Mouse (Mus musculus): ENCODE data around the gene Adh1. TPM values are rescaled to one million over a fixed set of nuclear protein-coding genes. Genes with fewer than 3 reads are reported as not detected.

Gene Adh1
- total and polyA plus RNA-seq, 2 experiments from 2014 or later: 3.2 to 4.2 TPM

DNA sequence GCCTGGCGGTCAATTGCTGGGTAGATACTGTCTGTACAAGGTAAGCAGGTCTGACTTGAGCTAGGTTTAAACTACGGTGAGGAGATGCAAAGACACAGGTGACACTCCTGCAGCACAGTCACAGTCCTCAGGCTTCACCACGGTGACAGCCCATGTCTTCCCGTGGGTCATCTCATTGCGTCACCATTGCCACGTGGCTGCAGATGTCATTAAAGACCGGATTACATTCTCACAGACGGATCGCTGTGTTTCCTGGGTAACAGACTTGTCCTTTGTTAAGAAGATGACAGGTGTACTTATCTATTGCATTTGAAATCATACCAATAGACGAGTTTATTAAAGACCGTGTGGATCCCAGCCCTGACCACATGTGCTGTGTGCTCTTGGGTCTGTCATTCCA is 39.7 kb upstream of the Adh1 start:
- TF ChIP-seq CTCF (IDR thresholded peaks at IDR 0.05): no peak
- no peak overlapping the region for H3K9ac ChIP-seq (replicated peaks; ENCODE audit: low read length, poor library complexity, severe bottlenecking)
- no peak overlapping the region for H3K4me2 ChIP-seq (ENCODE audit: low read depth, low read length, poor library complexity, severe bottlenecking)
- ATAC-seq (ENCODE audit: low FRiP score) (peak; percentile 38; the same call in 1 of the 2 replicates), DNase-seq (ENCODE audit: low spot score) (no peak)
- H3K9me3 ChIP-seq (ENCODE audit: low read length): no peaks in the 10 kb centered on the region
- H3K36me3 ChIP-seq (ENCODE audit: insufficient read depth, low read length): no peaks in the 10 kb centered on the region
- no peak overlapping the region for H3K4me3 ChIP-seq (ENCODE audit: low read depth, low read length)
- no peak overlapping the region for H3K27ac ChIP-seq (ENCODE audit: low read depth, low read length)
- H3K27me3 ChIP-seq (ENCODE audit: insufficient read depth, low read length): no peaks in the 10 kb centered on the region
- WGBS: 53% methylated on average over 11 of the region's 11 CpGs
- no peaks in the 10 kb centered on the region for H3K4me1 ChIP-seq (ENCODE audit: insufficient read depth, low read length)

DNA sequence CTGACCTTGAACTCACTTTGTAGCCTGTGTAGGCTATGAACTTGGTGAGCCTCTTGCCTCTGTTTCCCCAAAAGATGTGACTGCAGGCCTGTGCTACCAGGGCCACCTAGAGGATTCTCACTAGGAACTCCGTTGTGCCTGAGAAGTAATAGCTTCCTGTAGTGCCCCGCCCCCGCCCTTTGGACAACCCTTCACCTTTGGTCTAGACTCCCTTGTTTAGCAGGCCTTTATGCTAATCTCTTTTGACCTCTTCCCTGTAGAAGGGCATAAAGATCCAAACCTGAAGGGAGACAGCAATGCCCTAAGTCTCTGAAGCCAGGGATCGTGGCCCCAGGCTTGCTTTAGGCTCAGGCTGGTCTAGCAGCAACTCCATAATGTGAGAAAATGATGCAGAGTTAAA is 38.3 kb upstream of the Adh1 start:
- Histone ChIP-seq H3K9me3 (ENCODE audit: low read length) (no peaks in the 10 kb centered on the region), H3K9ac (replicated peaks; ENCODE audit: low read length, poor library complexity, severe bottlenecking) (no peak overlapping the region), H3K4me1 (ENCODE audit: insufficient read depth, low read length) (no peaks in the 10 kb centered on the region), H3K27me3 (ENCODE audit: insufficient read depth, low read length) (no peaks in the 10 kb centered on the region), H3K4me3 (ENCODE audit: low read depth, low read length) (no peak overlapping the region), H3K4me2 (ENCODE audit: low read depth, low read length, poor library complexity, severe bottlenecking) (no peak overlapping the region), H3K36me3 (ENCODE audit: insufficient read depth, low read length) (no peaks in the 10 kb centered on the region), H3K27ac (ENCODE audit: low read depth, low read length) (no peak overlapping the region)
- ATAC-seq (ENCODE audit: low FRiP score) (no peak), DNase-seq (ENCODE audit: low spot score) (no peak)
- 72% methylated on average over 4 of the region's 4 CpGs for WGBS
- TF ChIP-seq CTCF (IDR thresholded peaks at IDR 0.05): no peak

DNA sequence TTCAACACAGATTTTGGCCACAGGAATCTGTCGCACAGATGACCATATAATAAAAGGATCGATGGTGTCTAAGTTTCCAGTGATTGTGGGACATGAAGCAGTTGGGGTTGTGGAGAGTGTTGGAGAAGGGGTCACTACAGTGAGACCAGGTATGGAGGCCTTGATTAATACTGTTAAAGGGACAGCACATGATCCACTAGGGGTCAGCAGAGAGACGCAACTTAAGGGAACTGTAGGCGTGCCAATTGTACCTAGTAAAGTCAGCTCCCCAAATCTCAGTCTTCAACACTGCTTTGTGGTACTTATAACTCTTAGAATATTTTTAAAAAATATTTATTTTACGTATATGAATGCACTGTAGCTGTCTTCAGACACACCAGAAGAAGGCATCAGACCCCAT is 37.8 kb upstream of the Adh1 start:
- no peak overlapping the region for H3K9ac ChIP-seq (replicated peaks; ENCODE audit: low read length, poor library complexity, severe bottlenecking)
- H3K27me3 ChIP-seq (ENCODE audit: insufficient read depth, low read length): no peaks in the 10 kb centered on the region
- H3K4me3 ChIP-seq (ENCODE audit: low read depth, low read length): no peak overlapping the region
- H3K4me2 ChIP-seq (ENCODE audit: low read depth, low read length, poor library complexity, severe bottlenecking): no peak overlapping the region
- DNase-seq (ENCODE audit: low spot score): peak; percentile 71
- no peaks in the 10 kb centered on the region for H3K9me3 ChIP-seq (ENCODE audit: low read length)
- no peaks in the 10 kb centered on the region for H3K4me1 ChIP-seq (ENCODE audit: insufficient read depth, low read length)
- ATAC-seq (ENCODE audit: low FRiP score): no peak
- peak; percentile 64 for TF ChIP-seq CTCF (IDR thresholded peaks at IDR 0.05)
- H3K27ac ChIP-seq (ENCODE audit: low read depth, low read length): no peak overlapping the region
- WGBS: 60% methylated on average over 5 of the region's 5 CpGs
- H3K36me3 ChIP-seq (ENCODE audit: insufficient read depth, low read length): no peaks in the 10 kb centered on the region

DNA sequence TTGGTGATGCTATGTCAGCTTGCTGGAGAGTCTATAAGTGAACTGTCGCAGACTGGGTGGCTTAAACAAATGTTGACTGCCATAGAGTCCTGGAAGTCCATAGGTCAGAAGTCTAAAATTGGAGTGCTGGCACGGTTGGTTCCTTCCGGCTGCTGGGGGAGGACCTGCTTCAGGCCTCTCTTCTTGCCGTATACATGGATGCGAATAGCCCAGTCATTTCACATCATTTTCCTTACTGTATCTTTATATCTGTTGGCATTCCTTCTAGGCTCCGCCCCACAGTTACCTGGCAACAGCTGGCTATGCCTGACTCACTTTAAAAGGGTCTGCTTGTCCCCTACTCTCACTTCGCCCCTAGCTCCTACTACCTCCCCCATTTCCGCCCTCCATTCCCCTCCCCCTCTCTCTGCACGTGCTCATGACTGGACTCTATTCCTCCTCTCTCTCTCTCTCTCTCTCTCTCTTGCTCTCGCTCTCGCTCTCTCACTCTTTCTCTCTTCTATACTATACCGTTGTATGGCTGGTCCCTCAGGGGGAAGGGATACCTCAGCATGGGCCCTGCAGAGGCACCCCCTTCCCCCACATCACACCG is 36.3 kb upstream of the Adh1 start:
- no peak for TF ChIP-seq CTCF (IDR thresholded peaks at IDR 0.05)
- no peaks in the 10 kb centered on the region for H3K36me3 ChIP-seq (ENCODE audit: insufficient read depth, low read length)
- DNase-seq (ENCODE audit: low spot score) (no peak), ATAC-seq (ENCODE audit: low FRiP score) (no peak)
- no peak overlapping the region for H3K9ac ChIP-seq (replicated peaks; ENCODE audit: low read length, poor library complexity, severe bottlenecking)
- H3K27me3 ChIP-seq (ENCODE audit: insufficient read depth, low read length): no peaks in the 10 kb centered on the region
- no peaks in the 10 kb centered on the region for H3K9me3 ChIP-seq (ENCODE audit: low read length)
- H3K4me1 ChIP-seq (ENCODE audit: insufficient read depth, low read length): no peaks in the 10 kb centered on the region
- no peak overlapping the region for H3K27ac ChIP-seq (ENCODE audit: low read depth, low read length)
- WGBS: 87% methylated on average over 13 of the region's 13 CpGs
- no peak overlapping the region for H3K4me3 ChIP-seq (ENCODE audit: low read depth, low read length)
- H3K4me2 ChIP-seq (ENCODE audit: low read depth, low read length, poor library complexity, severe bottlenecking): no peak overlapping the region

DNA sequence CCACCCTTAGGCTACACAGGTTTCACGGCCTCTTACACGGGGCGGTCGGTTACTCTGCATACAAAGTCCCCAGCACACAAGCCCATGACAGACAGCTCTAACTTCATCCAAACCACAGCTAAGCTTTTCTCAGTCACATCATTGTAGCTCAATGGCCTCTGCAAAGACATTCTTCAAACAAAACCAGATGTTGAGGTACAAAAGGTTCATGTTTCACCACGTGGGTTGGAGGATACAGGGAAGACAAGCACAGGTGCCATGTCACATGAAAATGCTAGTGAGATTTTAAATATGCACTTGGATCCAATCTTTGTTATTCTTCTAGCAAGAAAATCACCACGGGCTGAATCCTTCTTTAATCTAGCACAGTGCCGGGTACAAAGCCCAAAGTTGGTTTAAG is 35.5 kb upstream of the Adh1 start:
- no peak for DNase-seq (ENCODE audit: low spot score)
- H3K27me3 ChIP-seq (ENCODE audit: insufficient read depth, low read length): no peaks in the 10 kb centered on the region
- no peak overlapping the region for H3K27ac ChIP-seq (ENCODE audit: low read depth, low read length)
- H3K9ac ChIP-seq (replicated peaks; ENCODE audit: low read length, poor library complexity, severe bottlenecking): no peak overlapping the region
- WGBS: 68% methylated on average over 7 of the region's 7 CpGs
- no peaks in the 10 kb centered on the region for H3K36me3 ChIP-seq (ENCODE audit: insufficient read depth, low read length)
- no peak for TF ChIP-seq CTCF (IDR thresholded peaks at IDR 0.05)
- no peak overlapping the region for H3K4me3 ChIP-seq (ENCODE audit: low read depth, low read length)
- no peaks in the 10 kb centered on the region for H3K4me1 ChIP-seq (ENCODE audit: insufficient read depth, low read length)
- H3K4me2 ChIP-seq (ENCODE audit: low read depth, low read length, poor library complexity, severe bottlenecking): no peak overlapping the region
- H3K9me3 ChIP-seq (ENCODE audit: low read length): no peaks in the 10 kb centered on the region
- no peak for ATAC-seq (ENCODE audit: low FRiP score)

DNA sequence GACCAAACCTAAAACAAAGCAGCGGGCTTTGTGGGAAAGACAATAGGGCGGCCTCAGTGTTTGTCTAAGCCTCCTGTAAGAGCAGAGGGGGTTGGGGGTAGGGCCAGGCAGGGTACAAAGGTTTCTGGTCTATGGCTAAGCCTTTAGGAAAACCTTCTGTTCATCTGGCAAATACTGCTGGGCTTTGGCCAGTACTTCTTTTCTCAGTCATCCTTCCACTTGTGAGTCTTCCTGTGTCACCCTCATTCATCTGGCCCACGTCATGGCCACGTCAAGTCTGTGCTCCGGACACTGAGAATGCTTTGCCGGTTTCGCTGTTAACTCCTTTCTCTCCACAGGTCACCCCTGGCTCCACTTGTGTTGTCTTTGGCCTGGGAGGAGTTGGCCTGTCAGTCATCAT is 34.9 kb upstream of the Adh1 start:
- H3K4me1 ChIP-seq (ENCODE audit: insufficient read depth, low read length): no peaks in the 10 kb centered on the region
- ATAC-seq (ENCODE audit: low FRiP score): no peak
- no peaks in the 10 kb centered on the region for H3K36me3 ChIP-seq (ENCODE audit: insufficient read depth, low read length)
- H3K27ac ChIP-seq (ENCODE audit: low read depth, low read length): no peak overlapping the region
- no peak for DNase-seq (ENCODE audit: low spot score)
- no peak overlapping the region for H3K4me3 ChIP-seq (ENCODE audit: low read depth, low read length)
- TF ChIP-seq CTCF (IDR thresholded peaks at IDR 0.05): no peak
- H3K9me3 ChIP-seq (ENCODE audit: low read length): no peaks in the 10 kb centered on the region
- no peak overlapping the region for H3K4me2 ChIP-seq (ENCODE audit: low read depth, low read length, poor library complexity, severe bottlenecking)
- WGBS: 38% methylated on average over 7 of the region's 7 CpGs
- H3K27me3 ChIP-seq (ENCODE audit: insufficient read depth, low read length): no peaks in the 10 kb centered on the region
- no peak overlapping the region for H3K9ac ChIP-seq (replicated peaks; ENCODE audit: low read length, poor library complexity, severe bottlenecking)

Measured in midbrain, postnatal 0 days (tissue).